Mouse (Mus musculus) bone marrow macrophage, adult 2 months (primary cell): ENCODE data around the gene Tmem116. TPM values are rescaled to one million over a fixed set of nuclear protein-coding genes. Genes with fewer than 3 reads are reported as not detected.

ENCODE experiments used
- H3K27ac ChIP-seq: 2 replicates; pipeline ENCODE4 v1.5.1; 2012; ENCODE audit warnings: low read depth, low read length; ENCODE audit not compliant: insufficient read depth
- H3K4me1 ChIP-seq: 2 replicates; pipeline ENCODE4 v1.6.1; 2012; ENCODE audit warnings: low read length; ENCODE audit not compliant: control insufficient read depth, insufficient read depth
- H3K4me3 ChIP-seq: 2 replicates; pipeline ENCODE4 v1.5.1; 2012; ENCODE audit warnings: mild to moderate bottlenecking, low read length, moderate library complexity; ENCODE audit not compliant: insufficient read depth
- CTCF ChIP-seq: IDR thresholded peaks from 2 replicates; pipeline ENCODE4 v1.5.1; 2012; ENCODE audit warnings: low read depth, mild to moderate bottlenecking, low read length, moderate library complexity
- POLR2A ChIP-seq: IDR thresholded peaks from 2 replicates; pipeline ENCODE4 v1.6.1; 2012; ENCODE audit warnings: mild to moderate bottlenecking, low read depth, low read length, borderline replicate concordance
- polyA plus RNA-seq: library from polyadenylated mRNA; stranded (reverse); fragments of >200 nt; gene quantifications from 2 replicates; pipeline ENCODE4 v1.2.4, GENCODE M21; 2012; ENCODE audit not compliant: missing spikeins, insufficient read depth, insufficient read length

Tmem116 gene
- polyA plus RNA-seq, 1 experiment = 2.3 TPM

- no peak overlapping the region for H3K4me3 ChIP-seq
- H3K27ac ChIP-seq = no peak overlapping the region
- TF ChIP-seq POLR2A = no peak
- TF ChIP-seq CTCF = no peak
- peaks cover 18% of the 10 kb centered on the region for H3K4me1 ChIP-seq
Measured at GRCm38 (mm10) chr5:121547084-121547483, 95.4 kb downstream of the Tmem116 start.

GRCm38 (mm10) chr5:121549196-121549595 is 97.5 kb downstream of the Tmem116 start:
- H3K4me3 ChIP-seq = no peak overlapping the region
- no peak for TF ChIP-seq CTCF
- H3K27ac ChIP-seq = no peak overlapping the region
- H3K4me1 ChIP-seq = peaks cover 7% of the 10 kb centered on the region

GRCm38 (mm10) chr5:121562436-121562835 is 110.7 kb downstream of the Tmem116 start:
- Histone ChIP-seq H3K27ac (no peak overlapping the region), H3K4me3 (no peak overlapping the region), H3K4me1 (0 out of 2 replicates have a peak, but pooled peaks cover 3% of the 10 kb centered on the region)
- TF ChIP-seq CTCF (no peak), POLR2A (no peak)

- TF ChIP-seq CTCF (peak; percentile 98), POLR2A (no peak)
- 0 out of 2 replicates have a peak overlapping the region, but pooled peaks have one; percentile 7 for H3K4me3 ChIP-seq
- H3K4me1 ChIP-seq = 0 out of 2 replicates have a peak, but pooled peaks cover 3% of the 10 kb centered on the region
- no peak overlapping the region for H3K27ac ChIP-seq
Measured at GRCm38 (mm10) chr5:121564468-121564895, 112.8 kb downstream of the Tmem116 start.

- H3K4me1 ChIP-seq = 0 out of 2 replicates have a peak, but pooled peaks cover 3% of the 10 kb centered on the region
- no peak overlapping the region for H3K27ac ChIP-seq
- no peak overlapping the region for H3K4me3 ChIP-seq
- TF ChIP-seq POLR2A = no peak
- no peak for TF ChIP-seq CTCF
Measured at GRCm38 (mm10) chr5:121566035-121566681, 114.5 kb downstream of the Tmem116 start.

GRCm38 (mm10) chr5:121569881-121570420 is 118.3 kb downstream of the Tmem116 start:
- H3K27ac ChIP-seq = no peak overlapping the region
- no peaks in the 10 kb centered on the region for H3K4me1 ChIP-seq
- no peak overlapping the region for H3K4me3 ChIP-seq
- TF ChIP-seq POLR2A (no peak), CTCF (no peak)

GRCm38 (mm10) chr5:121570787-121571186 is 119.1 kb downstream of the Tmem116 start:
- H3K4me1 ChIP-seq = no peaks in the 10 kb centered on the region
- H3K4me3 ChIP-seq = no peak overlapping the region
- no peak for TF ChIP-seq POLR2A
- TF ChIP-seq CTCF = no peak
- H3K27ac ChIP-seq = no peak overlapping the region

Other genes starting within 250 kb of the Tmem116 start
- gene Rpl6, start 247.4 kb upstream of the Tmem116 start, polyA plus RNA-seq = 1,191 and 1,194 TPM in 2 replicates
- gene Hectd4, start 231.7 kb upstream of the Tmem116 start, polyA plus RNA-seq = 11.5 and 11.7 TPM in 2 replicates
- 233 and 235 TPM in 2 replicates for gene Trafd1, start 66.3 kb upstream of the Tmem116 start, polyA plus RNA-seq
- 9.9 and 14.0 TPM in 2 replicates for gene Naa25, start 54.0 kb upstream of the Tmem116 start, polyA plus RNA-seq
- gene Erp29, start 613 bp downstream of the Tmem116 start, polyA plus RNA-seq = 365 and 401 TPM in 2 replicates
- not detected in 2 replicates for gene Adam1b, start 51.5 kb downstream of the Tmem116 start, polyA plus RNA-seq
- gene Adam1a, start 93.6 kb downstream of the Tmem116 start, polyA plus RNA-seq = 3.0 and 4.3 TPM in 2 replicates
- not detected in 2 replicates for gene Gm42878, start 93.6 kb downstream of the Tmem116 start, polyA plus RNA-seq
- 75.7 TPM in 2 replicates for gene Mapkapk5, start 94.0 kb downstream of the Tmem116 start, polyA plus RNA-seq
- gene Aldh2, start 141.9 kb downstream of the Tmem116 start, polyA plus RNA-seq = 844 and 895 TPM in 2 replicates
- gene Acad12, start 167.0 kb downstream of the Tmem116 start, polyA plus RNA-seq = 8.6 and 9.0 TPM in 2 replicates
- gene Acad10, start 208.6 kb downstream of the Tmem116 start, polyA plus RNA-seq = 3.3 and 5.5 TPM in 2 replicates
- 37.7 and 41.2 TPM in 2 replicates for gene Brap, start 208.7 kb downstream of the Tmem116 start, polyA plus RNA-seq